Mouse (Mus musculus) spleen, adult 2 months (tissue): ENCODE data around the gene Ccdc114.

Source experiments
- CTCF ChIP-seq: fragments of 200-500 bp; IDR thresholded peaks from 2 replicates; pipeline ENCODE4 v1.5.1; 2011; ENCODE audit warnings: mild to moderate bottlenecking, inconsistent platforms; ENCODE audit not compliant: insufficient read depth, insufficient read length, insufficient replicate concordance; ENCODE audit errors: extremely low read depth
- POLR2A ChIP-seq: fragments of 200-500 bp; IDR thresholded peaks from 2 replicates; pipeline ENCODE4 v1.6.1; 2011; ENCODE audit warnings: low read depth, low read length, inconsistent platforms

GRCm38 (mm10) chr7:45909145-45909544, 14.7 kb upstream of the Ccdc114 start:
- TF ChIP-seq CTCF (no peak), POLR2A (no peak)
